Mouse (Mus musculus): Measurements from ENCODE around the gene Oas1e. TPM values are rescaled to one million over a fixed set of nuclear protein-coding genes. Genes with fewer than 3 reads are reported as not detected.
"Not testable (repeated sequence)": the region's sequence is repeated elsewhere in the genome, so short reads cannot be mapped to it uniquely, and the experiment has no call there.

The Oas1e gene
- 0.24 and 0.35 TPM in 2 replicates for polyA plus RNA-seq (2014; fragmentation: Nextera tagmentation; extraction: Ambion mirVana)

DNA sequence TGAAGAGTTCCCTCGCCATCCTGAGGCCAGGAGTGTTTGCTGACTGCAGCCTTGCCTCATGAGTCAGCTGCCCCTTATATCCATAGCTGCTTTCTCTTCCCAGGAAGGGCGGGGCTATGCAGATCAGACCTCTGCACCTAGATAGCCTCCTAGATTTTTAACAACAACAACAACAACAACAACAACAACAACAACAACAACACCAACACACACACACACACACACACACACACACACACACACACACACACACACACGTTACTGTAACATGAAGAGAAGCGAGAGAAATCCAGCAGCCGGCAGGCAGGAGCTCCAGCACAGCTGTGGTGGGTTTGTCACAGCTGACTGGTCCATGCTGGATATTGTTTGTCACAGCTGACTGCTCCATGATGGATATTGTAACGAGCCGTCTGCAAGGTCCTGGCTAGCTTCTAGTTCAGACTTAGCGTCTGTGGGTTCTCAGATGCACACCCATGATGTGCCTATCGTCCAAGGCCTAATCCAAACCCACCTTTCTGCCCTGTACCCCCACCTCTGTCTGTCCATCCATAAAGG lies at the start of gene Oas1e:
Gene Oas1e (minus strand): TSS at position 51 of the 555 bp plus-strand sequence.
- not testable (repeated sequence) for H3K36me3 ChIP-seq (replicated peaks; ENCODE audit: control insufficient read depth, insufficient read depth); H3K27me3 ChIP-seq (ENCODE audit: control insufficient read depth, insufficient read depth, low read length); H3K9ac ChIP-seq; H3K9me3 ChIP-seq (ENCODE audit: control insufficient read depth, low read length); H3K4me3 ChIP-seq (replicated peaks; ENCODE audit: low read length); H3K27ac ChIP-seq; H3K4me1 ChIP-seq (replicated peaks; ENCODE audit: control insufficient read depth, insufficient read depth, low read length); DNase-seq (ENCODE audit: low spot score); ATAC-seq (ENCODE audit: low FRiP score); H3K4me2 ChIP-seq (replicated peaks)
- WGBS, result 56% methylated on average over 9 of the region's 9 CpGs

DNA sequence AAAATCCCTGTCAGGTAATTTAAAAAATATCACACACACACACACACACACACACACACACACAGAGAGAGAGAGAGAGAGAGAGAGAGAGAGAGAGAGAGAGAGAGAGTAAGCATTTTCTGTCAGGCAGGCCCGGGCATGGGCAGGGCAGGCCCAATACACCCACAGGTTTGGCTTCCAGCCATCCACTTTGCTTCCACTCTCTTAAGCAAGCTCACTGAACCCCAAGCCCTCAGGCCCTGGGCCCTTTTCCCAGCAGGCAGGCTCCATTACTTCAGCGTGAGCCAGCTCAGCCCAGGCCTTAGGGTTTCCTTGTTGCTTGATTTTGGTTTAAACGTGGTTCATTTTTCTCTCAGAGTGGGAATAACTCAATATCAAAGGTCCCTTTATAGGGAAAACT lies 49.4 kb upstream of the Oas1e start:
- WGBS, result 80% methylated on average over 3 of the region's 3 CpGs
- no peaks in the 10 kb centered on the region for H3K36me3 ChIP-seq (replicated peaks; ENCODE audit: control insufficient read depth, insufficient read depth)
- no peak overlapping the region for H3K27ac ChIP-seq
- H3K4me1 ChIP-seq (replicated peaks; ENCODE audit: control insufficient read depth, insufficient read depth, low read length), result no peaks in the 10 kb centered on the region
- H3K9me3 ChIP-seq (ENCODE audit: control insufficient read depth, low read length), result no peaks in the 10 kb centered on the region
- no peak overlapping the region for H3K4me2 ChIP-seq (replicated peaks)
- no peak overlapping the region for H3K9ac ChIP-seq
- no peak for DNase-seq (ENCODE audit: low spot score)
- ATAC-seq (ENCODE audit: low FRiP score), result no peak
- H3K4me3 ChIP-seq (replicated peaks; ENCODE audit: low read length), result no peak overlapping the region
- H3K27me3 ChIP-seq (ENCODE audit: control insufficient read depth, insufficient read depth, low read length), result no peaks in the 10 kb centered on the region

DNA sequence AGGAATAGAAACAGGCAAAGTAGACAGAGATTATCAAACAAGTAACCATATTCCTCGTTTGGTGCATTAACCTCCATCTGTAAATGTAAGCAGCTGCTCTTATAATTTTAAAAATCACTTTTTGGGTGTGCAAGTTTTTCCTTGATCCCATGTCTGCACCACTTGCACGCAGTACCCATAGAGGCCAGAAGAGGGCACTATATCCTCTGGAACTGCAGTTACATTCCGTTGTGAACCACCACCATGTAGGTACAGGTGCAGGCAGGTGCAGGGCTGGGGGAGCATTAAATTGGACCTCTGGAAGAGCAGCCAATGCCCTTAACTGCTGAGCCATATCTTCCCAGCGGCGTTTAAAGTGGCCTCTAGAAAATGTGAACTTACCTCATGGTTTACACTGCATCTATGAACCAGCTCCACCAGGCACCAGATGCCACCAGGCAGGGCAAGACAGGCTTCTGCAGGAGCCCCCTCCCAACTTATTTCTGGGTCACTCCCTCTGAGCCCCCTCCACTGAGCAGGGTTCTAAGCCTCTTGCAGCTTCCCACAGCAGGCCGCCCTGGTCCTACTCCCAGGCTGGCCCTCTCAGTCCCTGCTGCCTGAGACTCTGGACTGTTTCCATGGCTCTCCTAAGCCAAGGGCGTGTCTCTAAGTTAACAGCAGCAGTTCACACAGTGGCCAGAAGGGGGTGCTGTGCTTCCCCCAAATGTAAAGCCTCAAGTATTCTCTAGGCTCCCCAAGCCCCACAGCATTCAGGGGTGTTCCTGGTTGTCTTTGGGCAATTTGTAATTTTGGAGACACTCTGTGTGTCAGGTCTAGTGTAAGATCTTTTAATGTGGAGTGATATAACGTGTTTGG lies 41.6 kb upstream of the Oas1e start:
- no peaks in the 10 kb centered on the region for H3K9me3 ChIP-seq (ENCODE audit: control insufficient read depth, low read length)
- ATAC-seq (ENCODE audit: low FRiP score) (no peak), DNase-seq (ENCODE audit: low spot score) (peak; percentile 62)
- no peak overlapping the region for H3K4me3 ChIP-seq (replicated peaks; ENCODE audit: low read length)
- H3K36me3 ChIP-seq (replicated peaks; ENCODE audit: control insufficient read depth, insufficient read depth), result no peaks in the 10 kb centered on the region
- H3K4me2 ChIP-seq (replicated peaks), result no peak overlapping the region
- H3K9ac ChIP-seq, result no peak overlapping the region
- H3K4me1 ChIP-seq (replicated peaks; ENCODE audit: control insufficient read depth, insufficient read depth, low read length), result peaks cover 5% of the 10 kb centered on the region; the same call in 1 of the 2 replicates
- H3K27ac ChIP-seq, result no peak overlapping the region
- H3K27me3 ChIP-seq (ENCODE audit: control insufficient read depth, insufficient read depth, low read length), result no peaks in the 10 kb centered on the region; the same call in 1 of the 2 replicates
- 7% methylated on average over 8 of the region's 8 CpGs for WGBS

DNA sequence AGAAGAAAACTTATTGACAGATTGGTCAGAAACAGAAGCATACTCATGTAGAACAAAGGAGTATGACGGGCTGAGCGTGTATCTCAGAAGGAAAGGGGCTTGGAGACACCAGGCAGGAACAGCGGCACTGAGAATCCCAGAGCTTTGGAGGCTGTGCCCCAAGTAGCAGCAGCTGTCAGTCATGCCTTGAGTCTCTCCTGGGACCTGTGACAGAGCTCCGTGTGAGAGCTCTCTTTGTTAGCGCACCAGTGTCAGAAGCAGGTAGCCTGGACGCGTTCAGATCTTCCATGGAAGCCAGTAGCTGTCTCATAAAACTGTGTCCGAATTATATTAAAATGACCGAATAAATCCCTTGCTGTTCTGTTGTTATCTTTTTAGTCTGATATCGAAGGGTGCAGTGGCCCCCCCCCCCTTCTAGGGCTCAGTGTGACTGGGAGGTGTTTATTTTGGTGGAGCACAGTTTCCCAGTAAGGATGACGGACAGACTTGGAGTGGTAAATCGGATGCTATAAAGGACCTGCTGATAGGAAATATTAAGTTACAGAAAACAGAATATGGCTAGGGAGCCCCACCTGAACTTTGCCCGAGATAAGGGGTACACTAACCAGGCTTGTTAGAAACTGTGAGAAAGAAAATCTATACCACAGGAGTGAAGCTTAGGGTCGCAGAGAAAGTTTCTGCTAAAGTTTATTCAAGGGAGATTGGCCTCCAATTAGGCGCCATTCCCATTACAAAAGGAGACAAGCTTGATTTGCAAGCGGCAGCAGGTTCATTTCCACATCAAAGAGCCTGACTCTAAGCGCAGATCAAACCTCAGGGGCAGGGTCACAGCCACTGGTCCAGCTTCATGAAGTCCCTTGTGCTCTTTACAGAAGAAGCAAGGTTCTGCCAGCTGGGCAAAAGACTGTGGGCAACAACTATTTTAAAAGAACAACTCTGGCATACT lies 38.3 kb upstream of the Oas1e start:
- DNase-seq (ENCODE audit: low spot score) (peak; percentile 38), ATAC-seq (ENCODE audit: low FRiP score) (no peak)
- peak overlapping the region; percentile 21 for H3K4me2 ChIP-seq (replicated peaks)
- peaks cover 5% of the 10 kb centered on the region; the same call in 1 of the 2 replicates for H3K4me1 ChIP-seq (replicated peaks; ENCODE audit: control insufficient read depth, insufficient read depth, low read length)
- 17% methylated on average over 17 of the region's 17 CpGs for WGBS
- H3K9me3 ChIP-seq (ENCODE audit: control insufficient read depth, low read length), result no peaks in the 10 kb centered on the region
- H3K27me3 ChIP-seq (ENCODE audit: control insufficient read depth, insufficient read depth, low read length), result no peaks in the 10 kb centered on the region; the same call in 1 of the 2 replicates
- no peak overlapping the region for H3K9ac ChIP-seq
- no peak overlapping the region for H3K4me3 ChIP-seq (replicated peaks; ENCODE audit: low read length)
- H3K27ac ChIP-seq, result no peak overlapping the region
- no peaks in the 10 kb centered on the region for H3K36me3 ChIP-seq (replicated peaks; ENCODE audit: control insufficient read depth, insufficient read depth)

DNA sequence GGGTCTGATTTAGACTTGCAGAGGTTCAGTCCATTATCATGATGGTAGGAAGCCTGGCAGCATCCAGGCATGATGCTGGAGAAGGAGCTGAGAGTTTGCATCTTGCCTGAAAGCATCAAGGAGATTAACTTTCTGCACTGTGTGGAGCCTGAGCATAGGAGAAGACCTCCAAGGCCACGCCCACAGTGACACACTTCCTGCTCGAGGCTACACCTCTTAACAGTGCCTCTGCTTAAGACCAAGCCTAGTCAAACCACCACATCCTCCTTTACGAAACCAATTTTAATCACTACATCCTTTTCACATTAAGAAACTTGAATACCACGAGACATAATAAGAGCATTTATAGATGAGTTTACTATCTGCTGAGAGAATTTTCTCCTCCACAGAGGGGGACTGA lies 35.7 kb upstream of the Oas1e start:
- no peaks in the 10 kb centered on the region; the same call in 1 of the 2 replicates for H3K27me3 ChIP-seq (ENCODE audit: control insufficient read depth, insufficient read depth, low read length)
- peaks cover 5% of the 10 kb centered on the region; the same call in 1 of the 2 replicates for H3K4me1 ChIP-seq (replicated peaks; ENCODE audit: control insufficient read depth, insufficient read depth, low read length)
- no peaks in the 10 kb centered on the region for H3K36me3 ChIP-seq (replicated peaks; ENCODE audit: control insufficient read depth, insufficient read depth)
- H3K9ac ChIP-seq, result no peak overlapping the region
- no peak overlapping the region for H3K27ac ChIP-seq
- ATAC-seq (ENCODE audit: low FRiP score), result no peak
- DNase-seq (ENCODE audit: low spot score), result no peak
- no peak overlapping the region for H3K4me2 ChIP-seq (replicated peaks)
- H3K9me3 ChIP-seq (ENCODE audit: control insufficient read depth, low read length), result no peaks in the 10 kb centered on the region
- H3K4me3 ChIP-seq (replicated peaks; ENCODE audit: low read length), result no peak overlapping the region
- 90% methylated on average over 4 of the region's 4 CpGs for WGBS

DNA sequence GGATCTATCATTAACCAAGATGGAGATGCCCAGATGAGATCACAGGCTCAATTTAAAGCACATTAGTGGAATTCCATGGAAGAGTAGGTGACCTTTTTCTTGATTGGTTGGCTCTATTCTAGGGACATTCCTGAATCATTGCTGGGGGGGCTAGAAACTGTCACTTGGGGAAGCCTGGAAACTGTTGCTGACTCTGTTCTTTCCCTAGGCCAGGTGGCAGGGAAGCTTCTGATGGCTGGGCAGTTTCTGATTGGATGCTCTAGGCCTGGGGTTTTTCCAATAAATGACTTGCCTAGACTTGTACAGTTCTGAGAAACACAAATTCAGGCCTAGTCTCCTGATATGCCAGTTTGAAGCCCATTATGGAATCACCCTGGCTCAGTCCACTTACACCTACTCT lies 23.7 kb upstream of the Oas1e start:
- Histone ChIP-seq H3K4me3 (replicated peaks; ENCODE audit: low read length) (no peak overlapping the region), H3K9ac (no peak overlapping the region), H3K36me3 (replicated peaks; ENCODE audit: control insufficient read depth, insufficient read depth) (no peaks in the 10 kb centered on the region), H3K9me3 (ENCODE audit: control insufficient read depth, low read length) (peaks cover 15% of the 10 kb centered on the region), H3K4me1 (replicated peaks; ENCODE audit: control insufficient read depth, insufficient read depth, low read length) (no peaks in the 10 kb centered on the region), H3K27ac (no peak overlapping the region), H3K4me2 (replicated peaks) (no peak overlapping the region), H3K27me3 (ENCODE audit: control insufficient read depth, insufficient read depth, low read length) (no peaks in the 10 kb centered on the region)
- DNase-seq (ENCODE audit: low spot score) (no peak), ATAC-seq (ENCODE audit: low FRiP score) (no peak)

DNA sequence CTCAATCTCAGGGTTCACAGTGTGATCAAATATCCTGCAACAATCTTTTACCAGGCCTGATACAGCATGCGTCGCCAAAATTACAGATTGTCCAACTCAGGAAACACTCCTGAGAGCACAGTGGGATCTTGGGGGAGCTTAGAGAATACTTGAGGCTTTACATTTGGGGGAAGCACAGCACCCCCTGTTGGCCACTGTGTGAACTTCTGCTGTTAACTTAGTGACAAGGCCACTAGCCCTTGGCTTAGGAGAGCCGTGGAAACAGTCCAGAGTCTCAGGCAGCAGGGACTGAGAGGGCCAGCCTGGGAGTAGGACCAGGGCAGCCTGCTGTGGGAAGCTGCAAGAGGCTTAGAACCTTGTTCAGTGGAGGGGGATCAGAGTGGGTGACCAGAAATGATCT lies 20.6 kb upstream of the Oas1e start:
- 66% methylated on average over 3 of the region's 3 CpGs for WGBS
- Histone ChIP-seq H3K36me3 (replicated peaks; ENCODE audit: control insufficient read depth, insufficient read depth) (no peaks in the 10 kb centered on the region), H3K9me3 (ENCODE audit: control insufficient read depth, low read length) (peaks cover 15% of the 10 kb centered on the region), H3K4me1 (replicated peaks; ENCODE audit: control insufficient read depth, insufficient read depth, low read length) (peaks cover 9% of the 10 kb centered on the region; the same call in 1 of the 2 replicates), H3K27ac (no peak overlapping the region), H3K9ac (no peak overlapping the region), H3K27me3 (ENCODE audit: control insufficient read depth, insufficient read depth, low read length) (no peaks in the 10 kb centered on the region), H3K4me3 (replicated peaks; ENCODE audit: low read length) (no peak overlapping the region), H3K4me2 (replicated peaks) (no peak overlapping the region)
- DNase-seq (ENCODE audit: low spot score) (no peak), ATAC-seq (ENCODE audit: low FRiP score) (no peak)

DNA sequence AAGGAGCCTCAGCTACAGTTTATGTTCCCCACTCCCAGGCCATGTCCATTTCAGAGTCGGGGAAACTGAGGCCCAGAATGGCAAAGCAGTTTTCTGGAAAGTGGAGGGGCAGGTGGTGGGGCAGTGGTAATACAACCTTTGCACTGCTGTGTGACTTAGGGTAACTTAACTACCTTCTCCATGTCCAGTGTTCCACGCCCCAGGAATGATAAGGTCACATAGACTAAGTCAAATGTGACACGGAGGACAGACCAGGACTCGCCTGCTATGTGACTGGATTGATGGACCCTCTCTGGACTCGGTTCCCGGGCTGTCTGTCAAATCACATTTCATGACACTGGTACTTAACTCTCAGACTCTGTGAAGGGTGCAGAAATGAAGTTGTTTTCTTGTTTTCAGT lies 17.7 kb upstream of the Oas1e start:
- Histone ChIP-seq H3K4me3 (replicated peaks; ENCODE audit: low read length) (no peak overlapping the region; the same call in 1 of the 2 replicates), H3K9ac (no peak overlapping the region)
- DNase-seq (ENCODE audit: low spot score), result no peak

More for the DNA sequence above, 17.7 kb upstream of the Oas1e start:
- Histone ChIP-seq H3K27ac (no peak overlapping the region), H3K9me3 (ENCODE audit: control insufficient read depth, low read length) (no peaks in the 10 kb centered on the region), H3K4me1 (replicated peaks; ENCODE audit: control insufficient read depth, insufficient read depth, low read length) (peaks cover 9% of the 10 kb centered on the region; the same call in 1 of the 2 replicates), H3K27me3 (ENCODE audit: control insufficient read depth, insufficient read depth, low read length) (no peaks in the 10 kb centered on the region), H3K36me3 (replicated peaks; ENCODE audit: control insufficient read depth, insufficient read depth) (no peaks in the 10 kb centered on the region), H3K4me2 (replicated peaks) (peak overlapping the region; percentile 53)
- 86% methylated on average over 6 of the region's 6 CpGs for WGBS
- no peak for ATAC-seq (ENCODE audit: low FRiP score)

Data from hindbrain, embryonic 14.5 days (tissue).